Mouse (Mus musculus) right cerebral cortex, adult 2 months (tissue): ENCODE measurements around the gene Gm11172.

Source experiments
- DNase-seq, 2 experiments: peaks; one replicate each; pipeline ENCODE4 v3.0.0; 2021 to 2022; ENCODE audit warnings: low spot score in 2 of 2

Gene Gm11172

DNA sequence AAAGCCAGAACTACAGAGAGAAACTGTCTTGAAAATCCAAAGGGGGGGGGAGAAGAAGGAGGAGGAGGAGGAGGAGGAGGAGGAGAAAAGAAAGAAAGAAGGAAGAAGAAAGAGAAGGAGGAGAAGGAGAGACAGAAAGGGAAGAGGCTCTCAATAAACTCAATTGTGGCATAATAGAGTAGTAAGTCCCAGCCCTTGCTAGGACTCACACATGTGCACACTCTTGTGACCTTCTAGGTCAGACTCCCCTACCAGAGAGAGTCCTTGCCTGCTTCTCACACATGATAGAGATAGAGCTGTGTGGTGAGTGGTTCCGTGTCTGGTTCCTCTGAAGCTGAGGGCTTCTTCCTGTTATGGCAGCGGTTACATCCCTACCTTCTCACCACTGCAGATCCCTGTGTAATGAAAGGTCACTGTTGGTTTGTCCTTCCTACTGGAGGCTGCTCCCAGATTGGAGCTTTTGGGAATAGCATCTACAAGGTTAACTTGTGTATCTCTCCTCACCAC, at the start of gene Gm11172:
Gm11172 (plus strand) TSS at position 51 of the 507 bp plus-strand sequence.
- no peak for DNase-seq

DNA sequence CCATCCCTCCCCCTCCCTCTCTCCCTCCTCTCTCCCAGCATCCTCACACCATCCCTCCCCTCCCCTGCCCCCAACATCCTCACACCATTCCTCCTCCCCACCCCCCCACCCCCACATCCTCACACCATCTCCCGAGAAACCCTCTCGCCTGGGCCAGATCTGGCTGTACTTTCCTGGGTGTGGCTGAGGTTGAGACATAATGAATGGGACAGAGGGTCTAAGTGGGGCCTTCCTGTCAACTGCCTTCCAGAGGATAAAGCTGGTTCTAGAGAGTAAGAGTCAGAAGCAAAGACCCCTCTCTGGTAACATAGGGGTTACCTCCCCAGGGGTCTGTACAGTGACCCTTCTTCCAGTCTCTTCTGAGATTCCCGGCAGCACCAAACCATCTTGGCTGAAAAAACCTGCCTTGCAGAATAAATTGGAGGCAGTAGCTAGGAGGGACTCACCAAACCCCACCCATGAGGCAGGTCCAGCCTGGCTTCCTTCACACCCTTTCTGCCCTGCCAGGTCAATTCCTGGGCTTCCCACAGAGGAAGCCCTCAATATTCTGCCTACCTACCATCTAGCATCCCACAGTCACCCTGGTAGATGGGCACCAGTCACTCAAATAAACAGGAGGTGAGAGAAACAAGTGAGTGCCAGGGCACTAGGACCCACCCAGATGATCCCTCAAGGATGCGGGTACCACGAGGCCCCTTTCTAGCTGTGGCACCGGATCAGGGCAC, 49.0 kb upstream of the Gm11172 start:
- no peak for DNase-seq

DNA sequence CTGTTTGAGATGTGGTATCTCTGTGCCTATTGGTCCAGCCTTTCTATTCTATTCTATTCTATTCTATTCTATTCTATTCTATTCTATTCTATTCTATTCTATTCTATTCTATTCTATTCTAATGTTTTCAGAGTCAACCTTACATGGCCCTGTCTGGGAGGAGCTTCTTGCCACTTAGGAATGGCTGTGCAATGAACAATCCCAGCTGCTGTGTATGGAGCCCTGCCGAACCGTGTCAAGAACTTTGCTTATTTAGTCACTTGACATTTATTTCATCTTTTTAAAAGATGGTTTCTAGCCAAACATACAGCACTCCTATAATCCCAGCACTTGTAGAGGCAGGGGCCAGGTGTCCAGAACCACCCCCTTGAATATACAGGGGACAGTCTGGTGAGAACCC, 48.4 kb upstream of the Gm11172 start:
- no peak for DNase-seq

DNA sequence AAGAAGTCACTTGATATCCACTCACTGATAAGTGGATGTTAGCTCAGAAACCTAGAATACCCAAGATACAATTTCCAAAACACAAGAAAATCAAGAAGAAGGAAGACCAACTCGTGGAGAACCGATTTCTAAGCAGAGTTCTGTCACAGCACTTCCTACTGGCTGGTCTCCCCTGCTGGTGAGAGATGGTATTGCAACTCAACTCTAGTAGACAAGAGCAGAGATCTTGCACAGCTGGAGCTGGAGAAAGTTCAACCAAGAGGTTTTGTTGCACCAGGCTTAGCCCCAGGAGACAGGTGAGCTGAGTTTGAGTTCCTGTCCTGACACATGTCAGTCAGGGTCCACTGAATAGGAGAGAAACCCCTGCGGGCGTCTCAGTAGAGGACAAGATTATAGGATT, 45.6 kb upstream of the Gm11172 start:
- peak; percentile 69 to 72 for DNase-seq

DNA sequence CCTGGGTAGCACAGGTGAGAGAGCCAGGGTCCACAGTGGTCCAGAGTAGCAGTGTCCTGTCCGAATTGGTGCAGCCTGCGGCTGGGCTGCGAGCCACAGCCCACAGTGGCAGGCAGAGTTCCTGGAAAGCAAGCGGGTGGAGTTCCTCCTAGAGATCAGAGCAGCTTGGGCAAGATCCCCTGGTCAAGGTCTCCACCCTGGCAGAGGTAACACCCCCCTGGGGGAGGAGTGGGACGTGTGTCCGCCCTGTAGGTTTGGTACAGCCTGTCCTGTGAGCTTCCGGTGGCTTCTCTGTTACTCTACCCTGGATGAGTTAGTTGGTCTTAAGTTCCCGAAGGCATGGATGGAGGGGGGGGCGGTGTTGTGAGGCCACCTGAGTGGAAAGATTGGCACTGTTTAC, 43.9 kb upstream of the Gm11172 start:
- DNase-seq: no peak

DNA sequence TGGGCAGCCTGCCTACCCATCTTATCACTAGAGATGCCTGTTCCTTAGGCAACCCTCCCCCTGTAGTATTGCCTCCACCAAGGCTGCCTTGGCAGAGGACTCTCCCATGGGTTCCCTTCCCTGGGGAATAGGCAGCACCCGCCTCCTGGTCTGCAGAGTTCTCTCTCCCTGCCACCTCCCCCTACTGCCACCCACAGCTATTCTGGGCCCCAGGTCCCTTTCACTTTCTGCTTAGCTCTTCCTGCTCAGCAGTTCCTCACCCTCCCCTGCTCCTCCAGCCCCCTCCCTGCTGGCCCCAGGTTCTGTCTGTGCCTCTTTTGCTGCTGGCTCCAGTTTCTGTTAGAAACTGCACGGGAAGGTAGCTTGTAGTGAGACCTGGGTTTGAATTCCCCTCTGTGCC, 43.1 kb upstream of the Gm11172 start:
- DNase-seq: peak; percentile 27 to 35

DNA sequence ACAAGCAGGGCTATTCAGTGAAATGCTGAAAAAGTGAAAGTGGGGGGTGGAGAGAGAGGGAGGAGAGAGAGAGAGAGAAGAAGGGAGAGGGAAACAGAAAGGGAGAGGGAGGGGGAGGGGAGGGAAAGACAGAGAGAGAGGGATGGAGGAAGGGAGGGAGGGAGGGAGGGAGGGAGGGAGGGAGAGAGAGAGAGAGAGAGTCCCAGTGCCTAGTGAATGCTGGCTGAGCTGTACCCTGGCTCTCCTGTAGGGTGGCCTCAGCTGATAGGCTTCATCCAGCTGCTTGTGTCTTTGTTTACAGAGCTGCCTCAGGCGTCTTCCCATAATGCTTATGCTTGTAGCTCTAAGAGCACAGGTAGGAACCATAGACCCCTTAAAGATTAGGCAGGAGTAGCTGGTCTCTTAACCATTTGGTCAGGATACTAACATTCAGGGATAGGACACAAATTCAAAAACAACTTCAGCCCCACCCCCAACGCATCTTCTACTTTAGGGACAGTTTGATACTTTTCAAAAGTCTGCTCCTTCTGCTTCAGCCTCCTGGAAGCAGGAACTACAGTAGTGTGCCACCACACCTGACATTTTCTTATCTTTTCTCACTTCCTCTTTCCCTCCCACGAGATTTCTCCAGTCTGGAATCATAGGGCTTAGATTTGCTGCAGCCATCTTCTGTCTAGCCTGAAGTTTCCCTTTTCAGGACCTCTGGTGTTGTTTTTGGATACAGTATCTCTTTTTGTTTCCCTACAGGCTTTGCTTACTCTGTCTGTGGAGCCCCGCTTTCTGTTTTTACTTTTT, 42.0 kb upstream of the Gm11172 start:
- DNase-seq: no peak

DNA sequence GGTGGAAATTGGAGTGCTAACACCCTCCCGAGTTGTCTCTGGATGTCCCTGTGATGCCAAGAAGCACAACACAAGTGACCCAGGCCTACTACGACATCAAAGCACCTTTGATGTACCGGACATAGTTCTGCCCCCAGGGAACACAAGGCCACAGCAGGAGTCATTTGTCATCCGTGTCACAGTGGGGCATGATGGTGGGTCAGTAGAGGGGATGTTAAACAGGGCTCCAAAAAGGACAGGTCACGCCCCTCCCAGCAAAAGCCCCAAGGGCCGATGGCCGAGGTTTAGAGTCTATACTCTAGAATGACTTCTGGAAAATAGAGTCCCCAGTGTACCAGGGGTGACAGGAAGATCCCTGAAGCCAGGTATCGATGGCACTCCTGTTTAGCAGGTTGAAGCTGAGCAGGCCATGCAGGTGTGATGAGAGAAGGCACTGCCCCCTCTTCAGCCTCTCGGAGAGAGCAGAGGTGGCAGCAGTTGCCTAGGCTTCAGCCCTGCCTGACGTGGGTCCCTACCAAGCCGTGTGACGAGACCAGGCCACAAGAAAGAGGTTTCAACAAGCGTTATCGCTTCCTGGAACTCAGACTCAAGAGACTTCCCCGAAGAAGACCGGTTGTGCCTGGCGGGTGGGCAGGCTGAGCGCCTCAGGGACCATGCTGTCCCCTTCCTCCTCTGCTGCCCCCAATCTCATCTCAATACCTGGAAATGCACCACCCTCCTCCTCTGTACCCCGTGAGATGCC, 40.8 kb upstream of the Gm11172 start:
- no peak for DNase-seq

DNA sequence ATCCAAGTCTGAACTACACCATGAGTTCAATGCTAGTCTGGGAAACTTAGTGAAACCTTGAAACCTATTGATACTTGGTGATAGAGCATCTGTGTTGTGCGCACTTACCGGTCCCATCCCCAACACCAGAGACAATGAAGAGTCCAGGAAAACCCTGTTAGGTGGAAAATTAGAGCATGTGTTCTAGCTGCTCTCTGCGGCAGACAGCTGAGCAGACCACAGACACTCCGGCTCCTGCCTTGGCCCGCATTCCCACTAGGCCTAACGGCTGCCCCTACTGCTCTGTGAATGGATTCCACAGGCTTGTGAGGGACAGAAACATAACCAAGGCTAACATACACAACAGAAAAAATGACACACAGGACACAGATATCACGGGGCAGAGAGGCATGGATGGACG, 39.2 kb upstream of the Gm11172 start:
- DNase-seq: no peak

DNA sequence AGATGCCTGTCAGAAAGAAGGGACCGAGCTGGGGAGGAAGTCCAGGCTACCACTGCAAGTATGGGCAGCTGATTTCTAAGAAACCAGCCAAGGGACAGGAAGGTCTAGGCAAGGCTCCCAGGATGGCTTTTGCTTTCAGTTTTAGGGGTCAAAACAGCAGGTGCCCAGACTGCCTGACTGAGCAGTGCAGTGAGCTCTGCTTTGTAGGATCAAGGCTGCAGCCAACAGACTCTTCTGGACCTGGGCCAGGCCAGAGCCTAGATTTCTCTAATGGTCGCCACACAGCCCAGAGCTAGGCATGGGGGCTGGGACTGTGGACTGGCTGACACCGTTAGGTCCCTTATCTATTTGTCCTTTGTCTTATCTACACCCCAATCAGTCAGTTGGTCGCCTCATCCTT, 38.0 kb upstream of the Gm11172 start:
- DNase-seq: no peak

DNA sequence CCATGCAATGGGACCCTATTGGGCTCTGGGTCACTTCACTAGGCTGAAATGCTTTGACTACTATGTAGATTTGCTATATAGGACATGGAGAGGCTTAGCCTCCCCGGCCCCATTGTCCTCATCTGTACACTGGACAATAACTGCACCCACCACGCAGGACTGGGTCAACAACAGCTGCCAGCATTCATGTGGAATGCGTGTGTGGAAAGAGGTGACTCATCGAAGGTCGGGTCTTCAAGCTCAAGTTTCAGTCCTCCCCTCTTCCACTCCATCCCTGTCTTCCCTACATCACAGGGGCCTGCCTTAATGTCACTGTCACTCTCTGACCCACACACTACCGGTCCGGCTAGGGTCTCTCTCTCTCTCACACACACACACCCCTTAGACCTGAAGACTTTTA, 36.4 kb upstream of the Gm11172 start:
- DNase-seq: no peak

DNA sequence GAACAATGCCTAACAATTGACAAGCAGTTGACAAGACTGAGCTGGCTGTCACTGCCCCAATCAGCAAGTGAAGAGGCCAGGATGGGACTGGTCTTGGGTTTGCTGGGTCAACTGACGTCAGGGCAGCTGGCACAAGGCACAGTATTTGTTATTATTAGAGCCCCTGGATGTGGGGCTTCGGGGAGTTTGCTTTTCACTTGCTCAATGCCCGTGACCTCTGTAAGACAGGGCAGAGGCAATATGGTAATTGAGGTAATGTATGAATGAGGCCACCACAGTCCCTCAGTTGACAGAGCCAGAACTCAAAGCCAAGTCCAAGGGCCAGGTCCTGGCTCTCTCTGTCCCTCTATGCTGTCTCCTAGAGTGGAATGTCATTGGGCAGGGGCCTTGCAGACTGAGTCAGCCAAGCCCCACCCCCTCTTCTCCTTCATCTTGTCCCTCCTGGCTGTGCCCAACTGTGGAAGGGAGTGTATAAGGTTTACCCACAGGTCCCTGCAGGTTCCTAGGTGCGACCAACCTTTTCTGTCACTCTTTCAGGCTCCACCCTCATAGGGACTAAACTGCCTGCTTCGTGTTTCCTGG, 35.0 kb upstream of the Gm11172 start:
- DNase-seq: no peak

DNA sequence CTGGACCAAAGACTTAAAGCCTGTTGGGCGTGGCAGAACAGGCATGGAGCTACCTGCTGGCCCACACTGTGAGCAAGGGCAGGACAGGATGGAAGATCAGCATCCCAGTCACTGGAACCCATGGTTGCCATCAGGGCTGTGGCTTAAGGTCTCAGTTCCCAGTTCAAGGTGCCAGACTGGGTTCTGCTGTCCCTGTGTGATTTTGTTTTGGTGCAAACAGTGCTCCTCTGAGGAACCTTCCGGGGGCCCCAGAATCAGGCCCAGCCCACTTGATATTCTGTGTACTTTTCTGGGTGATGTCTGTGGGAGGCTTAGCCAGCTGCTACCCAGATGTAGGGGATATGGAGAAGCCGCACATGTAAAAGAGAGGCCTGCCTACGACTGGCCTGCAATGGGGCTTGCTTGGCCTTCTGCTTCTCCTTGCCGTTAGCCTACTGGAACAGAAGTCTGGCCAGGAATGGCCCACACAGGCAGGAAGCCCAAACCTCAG, 32.0 kb upstream of the Gm11172 start:
- no peak for DNase-seq

DNA sequence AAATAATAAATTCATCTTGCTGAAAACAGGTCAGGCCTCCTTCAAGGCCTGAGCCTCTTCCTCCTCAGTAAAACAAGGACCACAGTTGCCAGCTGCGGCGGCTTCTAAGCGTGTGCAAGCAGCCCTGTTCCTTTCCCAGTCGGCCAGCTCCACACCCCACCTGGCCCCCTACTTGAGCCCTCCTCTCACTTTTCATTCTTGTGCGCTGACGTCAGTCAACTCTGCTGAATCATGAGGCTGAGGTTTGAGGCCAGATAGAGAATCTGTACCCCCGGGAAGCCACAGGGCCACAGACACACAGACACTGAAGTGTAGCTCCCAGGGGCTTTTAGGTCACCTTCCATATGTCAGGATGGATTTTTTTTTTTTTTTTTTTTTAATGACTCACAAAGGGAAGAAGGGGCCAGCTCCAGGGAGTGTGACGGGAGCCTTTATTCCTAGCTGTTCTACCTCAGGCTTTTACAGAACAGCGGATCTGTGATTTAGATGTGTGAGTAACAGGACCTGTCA, 30.8 kb upstream of the Gm11172 start:
- DNase-seq: no peak

DNA sequence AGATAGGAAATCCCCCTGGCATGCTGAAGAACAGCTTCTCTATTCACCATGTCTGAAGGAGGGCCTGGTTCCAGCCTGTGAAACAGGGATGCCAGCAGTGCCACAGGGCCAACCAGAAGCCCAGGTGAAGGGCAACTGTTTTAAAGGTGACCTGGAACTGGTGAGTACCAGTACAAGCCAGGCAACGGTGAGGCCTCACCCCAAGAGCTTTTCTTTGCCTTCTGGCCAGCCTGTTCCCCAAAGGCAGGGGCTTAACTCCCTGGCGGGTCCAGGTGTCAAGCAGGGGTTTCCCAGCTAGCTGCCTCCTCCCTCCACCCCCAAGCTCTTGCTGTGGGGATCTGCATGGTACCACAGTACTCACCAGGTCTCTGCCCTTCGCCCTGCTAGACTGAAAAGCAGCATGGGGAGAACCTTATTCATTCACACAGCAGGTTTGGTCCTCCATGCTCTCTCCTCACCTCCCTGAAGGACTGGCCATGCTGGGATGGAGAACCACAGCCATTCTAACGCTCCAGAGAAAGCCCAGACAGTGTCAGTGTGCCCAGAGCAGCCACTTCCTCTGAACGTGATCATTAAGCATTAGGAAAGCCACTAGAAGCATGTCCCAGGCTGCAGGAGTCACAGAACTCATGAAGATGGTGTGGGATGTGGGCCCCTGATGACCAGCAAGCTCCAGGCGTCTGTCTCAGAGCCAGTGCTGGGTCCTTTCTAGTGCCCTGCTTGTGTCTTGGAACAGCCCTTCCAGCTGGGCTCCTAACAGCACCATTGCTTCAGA, 30.2 kb upstream of the Gm11172 start:
- no peak for DNase-seq

DNA sequence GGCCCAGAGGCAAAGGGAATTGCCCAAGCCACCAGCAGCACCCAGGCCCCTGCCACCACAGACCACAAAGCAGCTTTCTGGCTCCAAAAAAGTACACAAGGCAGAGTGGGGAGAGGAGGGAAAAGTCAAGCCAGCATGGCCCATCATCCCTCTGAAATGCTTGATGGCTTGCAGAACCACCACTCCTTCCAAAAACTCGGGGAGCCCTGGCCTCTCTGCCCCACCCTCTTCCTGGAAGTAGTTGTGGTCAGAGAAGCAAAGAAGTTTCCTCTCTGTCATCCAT, 29.6 kb upstream of the Gm11172 start:
- no peak for DNase-seq

DNA sequence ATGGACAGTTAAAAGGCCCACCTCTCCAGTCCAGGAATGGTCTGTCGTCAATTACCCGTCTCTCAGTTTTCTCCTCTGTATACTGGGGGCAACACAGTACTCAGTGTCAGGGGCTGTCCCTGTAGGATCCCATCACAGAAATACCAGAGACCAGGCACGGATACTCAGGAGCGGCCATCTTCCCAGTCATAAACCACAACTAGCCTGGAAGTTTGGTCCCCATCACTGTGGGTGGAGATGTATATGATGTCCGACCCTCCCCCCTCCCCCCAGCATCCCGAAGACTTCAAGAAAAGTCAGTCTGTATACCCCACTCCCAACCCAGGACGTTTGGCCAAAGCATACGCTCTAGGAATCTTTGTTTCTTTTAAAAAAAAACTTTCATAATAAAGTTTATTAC, 29.3 kb upstream of the Gm11172 start:
- DNase-seq: no peak

DNA sequence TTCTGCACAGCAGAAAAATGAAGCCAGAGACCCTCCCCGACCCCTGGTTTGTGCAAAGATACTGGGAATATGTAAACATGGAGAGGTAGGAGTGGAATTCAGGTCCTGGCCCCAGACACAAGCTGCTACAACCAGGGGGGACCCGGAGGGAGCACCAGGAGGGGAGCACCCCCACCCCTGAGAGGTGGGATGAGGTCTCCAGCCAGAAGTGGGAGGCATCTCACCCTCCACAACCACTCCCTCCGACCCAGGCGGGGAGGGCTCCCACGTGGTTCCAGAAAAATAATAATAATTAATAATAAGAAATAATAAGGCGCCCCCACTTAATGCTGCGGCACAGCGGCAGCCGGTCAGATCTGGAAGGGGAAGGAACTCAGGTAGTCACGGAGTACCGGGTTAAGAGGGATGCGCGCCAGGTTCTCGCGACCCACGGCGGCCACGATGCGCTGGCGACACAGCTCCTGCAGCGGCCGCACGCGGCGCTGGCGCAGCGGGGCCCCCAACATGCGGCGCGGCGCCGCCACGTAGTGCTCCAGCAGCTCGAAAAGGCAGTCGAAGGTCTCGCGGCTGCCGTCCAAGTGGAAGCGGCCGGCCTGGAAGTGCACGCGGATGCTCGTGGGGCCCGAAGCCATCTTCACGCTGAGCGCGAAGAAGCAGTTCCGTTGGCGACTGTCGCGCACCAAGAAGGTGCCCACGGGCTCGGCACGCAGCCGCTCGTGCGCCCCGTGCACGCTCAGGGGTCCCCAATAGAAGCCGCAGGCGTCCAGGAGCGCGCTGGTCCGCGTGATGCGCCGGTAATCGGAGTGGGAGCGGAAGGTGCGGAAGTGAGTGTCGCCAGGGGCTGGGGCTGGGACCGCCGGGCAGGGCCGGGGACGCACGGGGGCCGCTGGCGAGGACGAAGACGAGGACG, 28.6 kb upstream of the Gm11172 start:
- peak in 1 of 2 experiments; percentile 33 for DNase-seq

DNA sequence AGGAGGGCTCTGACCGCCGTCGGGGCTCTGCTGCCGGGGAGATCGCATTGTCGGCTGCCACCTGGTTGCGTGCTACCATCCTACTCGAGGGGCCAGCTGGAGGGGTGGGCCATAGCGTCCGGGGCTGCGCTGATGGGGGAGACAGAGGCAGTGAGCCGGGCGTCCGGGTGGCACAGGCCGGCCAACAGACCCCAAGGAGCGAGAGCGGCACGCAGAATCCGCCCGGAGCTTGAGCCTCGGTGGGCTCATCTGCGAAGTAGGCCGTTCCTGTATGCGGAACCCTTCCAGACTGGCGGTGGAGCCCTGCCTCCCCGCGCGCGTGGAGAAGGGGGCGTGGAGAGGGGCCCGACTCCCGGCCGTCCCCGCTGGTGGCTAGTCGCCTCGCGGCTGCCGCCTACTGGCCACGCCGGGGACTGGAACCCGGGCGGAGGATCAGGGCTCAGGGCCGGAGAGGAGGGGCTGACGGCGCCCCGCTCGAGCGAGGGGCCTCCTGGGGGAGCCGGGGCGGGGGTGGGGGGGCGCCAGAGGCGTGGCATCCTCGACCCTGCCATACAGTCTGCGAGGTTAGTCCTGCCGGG, 27.8 kb upstream of the Gm11172 start:
- DNase-seq: peak; percentile 81 to 85
